Mouse (Mus musculus) hindbrain, embryonic 12.5 days (tissue): Measurements from ENCODE around the gene Sox30. TPM values are rescaled to one million over a fixed set of nuclear protein-coding genes. Genes with fewer than 3 reads are reported as not detected.

Source experiments
- ATAC-seq: fragments of 200-750 bp; cut with Nextera tagmentation; 2 replicates; pipeline ENCODE4 v1.8.0; 2017; ENCODE audit warnings: moderate TSS enrichment; ENCODE audit not compliant: low FRiP score
- H3K27ac ChIP-seq: fragments of 300-500 bp; sonication (generic); 2 replicates; pipeline ENCODE4 v1.5.1; 2016; ENCODE audit warnings: mild to moderate bottlenecking
- H3K27me3 ChIP-seq: fragments of 300-500 bp; sonication (generic); 2 replicates; pipeline ENCODE4 v1.6.1; 2016; ENCODE audit warnings: mild to moderate bottlenecking
- H3K36me3 ChIP-seq: fragments of 300-500 bp; sonication (generic); 2 replicates; pipeline ENCODE4 v1.6.1; 2016; ENCODE audit warnings: mild to moderate bottlenecking
- H3K4me1 ChIP-seq: fragments of 300-500 bp; sonication (generic); 2 replicates; pipeline ENCODE4 v1.6.1; 2016
- H3K4me2 ChIP-seq: fragments of 300-500 bp; sonication (generic); replicated peaks from 2 replicates; pipeline ENCODE4 v1.6.1; 2016; ENCODE audit warnings: mild to moderate bottlenecking
- H3K4me3 ChIP-seq: fragments of 300-500 bp; sonication (generic); 2 replicates; pipeline ENCODE4 v1.5.1; 2016; ENCODE audit warnings: mild to moderate bottlenecking
- H3K9ac ChIP-seq: fragments of 300-500 bp; sonication (generic); 2 replicates; pipeline ENCODE4 v1.6.1; 2016; ENCODE audit warnings: mild to moderate bottlenecking, moderate library complexity
- H3K9me3 ChIP-seq: fragments of 300-500 bp; sonication (generic); replicated peaks from 2 replicates; pipeline ENCODE4 v1.6.1; 2016; ENCODE audit warnings: mild to moderate bottlenecking
- WGBS: fragments of 180-500 bp; shearing (Covaris S2); methylation state at CpG from one replicate; pipeline ENCODE4 v1.1.7; 2016; 5-methylcytosine and 5-hydroxymethylcytosine counted together
- polyA plus RNA-seq: library from polyadenylated mRNA; unstranded; fragments of >200 nt; fragmentation: Nextera tagmentation; extraction: Ambion mirVana; gene quantifications from 2 replicates; pipeline ENCODE4 v1.2.1, GENCODE M21; 2016

Sox30 gene
- polyA plus RNA-seq, 1 experiment from 2014 or later: 0.25 TPM

DNA sequence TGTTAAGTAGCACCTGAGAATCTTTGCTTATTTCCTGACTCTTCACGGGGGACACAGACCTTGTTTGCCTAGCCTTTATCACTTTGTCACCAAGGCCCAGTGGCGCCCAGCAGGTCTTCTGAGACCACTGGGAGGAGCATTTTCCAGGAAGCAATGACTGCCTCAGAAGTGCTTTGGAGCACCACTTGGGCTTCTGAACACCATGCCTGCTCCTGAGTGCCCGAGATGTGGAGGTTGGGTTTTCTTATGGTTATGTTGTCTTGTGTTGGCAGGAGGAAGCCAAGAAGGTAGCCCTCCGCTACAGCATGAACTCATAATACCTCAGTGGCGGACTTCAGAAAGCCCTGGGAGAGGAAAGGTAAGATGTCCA lies 80.5 kb downstream of the Sox30 start:
- 86% methylated on average over 5 of the region's 5 CpGs for WGBS
- Histone ChIP-seq H3K9me3 (no peaks in the 10 kb centered on the region), H3K36me3 (peaks cover 7% of the 10 kb centered on the region; the same call in 1 of the 2 replicates), H3K4me2 (no peak overlapping the region), H3K4me3 (no peak overlapping the region), H3K27ac (no peak overlapping the region), H3K27me3 (no peaks in the 10 kb centered on the region), H3K9ac (no peak overlapping the region), H3K4me1 (peaks cover 20% of the 10 kb centered on the region)
- no peak for ATAC-seq

DNA sequence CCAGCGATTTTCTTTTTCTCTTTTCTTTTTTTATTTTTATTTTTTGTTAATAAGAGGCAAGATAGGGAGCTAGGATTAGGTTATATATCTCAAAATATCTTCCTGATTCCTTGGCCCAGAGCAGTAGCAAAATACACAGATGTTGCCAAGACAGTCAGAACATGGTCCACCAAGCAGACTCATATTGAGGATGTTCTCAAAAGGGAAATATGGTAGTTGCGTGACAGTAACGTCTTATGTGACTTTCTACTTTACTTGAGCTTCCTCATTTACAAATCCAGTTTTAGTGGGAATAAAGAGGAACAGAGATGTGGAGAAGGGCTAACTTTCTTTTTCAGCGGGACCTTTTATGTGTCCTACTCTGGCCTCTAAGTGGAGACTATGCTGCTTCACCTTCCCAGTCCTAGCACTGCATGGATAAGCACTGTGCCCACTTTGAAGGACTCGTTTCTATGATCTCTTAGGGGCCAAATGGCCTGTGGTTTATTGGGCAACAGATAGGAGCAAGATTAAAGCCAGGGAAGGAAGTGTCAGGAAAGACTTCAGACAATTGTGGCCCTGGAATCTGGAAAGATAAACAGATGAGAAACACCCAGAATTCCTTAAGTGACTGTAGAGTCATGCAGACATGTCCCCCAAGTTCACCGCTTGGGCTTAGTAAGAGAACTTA lies 81.8 kb downstream of the Sox30 start:
- ATAC-seq: no peak
- peaks cover 14% of the 10 kb centered on the region for H3K4me1 ChIP-seq
- no peaks in the 10 kb centered on the region for H3K27me3 ChIP-seq
- no peaks in the 10 kb centered on the region for H3K9me3 ChIP-seq
- WGBS: 84% methylated on average over 6 of the region's 6 CpGs
- peaks cover 7% of the 10 kb centered on the region; the same call in 1 of the 2 replicates for H3K36me3 ChIP-seq
- no peak overlapping the region for H3K4me2 ChIP-seq
- no peak overlapping the region for H3K4me3 ChIP-seq
- no peak overlapping the region for H3K9ac ChIP-seq
- H3K27ac ChIP-seq: no peak overlapping the region

DNA sequence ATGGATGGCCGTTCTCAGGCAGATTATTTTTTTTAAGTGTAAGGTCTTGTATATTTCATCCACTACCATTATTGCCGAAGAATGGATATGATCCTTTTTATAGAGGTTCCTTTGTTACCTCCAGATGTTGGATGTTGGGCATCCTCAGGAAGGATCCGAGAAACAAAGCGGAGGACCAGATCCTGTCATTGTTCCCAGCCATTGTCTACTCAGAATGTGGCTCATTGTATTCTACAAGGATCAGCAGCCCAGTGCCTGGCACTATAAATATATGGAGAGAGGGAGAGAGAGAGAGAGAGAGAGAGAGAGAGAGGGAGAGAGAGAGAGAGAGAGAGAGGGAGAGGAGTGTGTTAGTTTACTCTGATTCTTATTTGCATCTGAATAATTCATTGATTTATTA lies 82.5 kb downstream of the Sox30 start:
- Histone ChIP-seq H3K9me3 (no peaks in the 10 kb centered on the region), H3K36me3 (peaks cover 7% of the 10 kb centered on the region; the same call in 1 of the 2 replicates), H3K9ac (no peak overlapping the region), H3K4me1 (peaks cover 8% of the 10 kb centered on the region), H3K4me2 (no peak overlapping the region), H3K27ac (no peak overlapping the region), H3K4me3 (no peak overlapping the region), H3K27me3 (no peaks in the 10 kb centered on the region)
- ATAC-seq: no peak
- WGBS: 60% methylated on average over 4 of the region's 4 CpGs

DNA sequence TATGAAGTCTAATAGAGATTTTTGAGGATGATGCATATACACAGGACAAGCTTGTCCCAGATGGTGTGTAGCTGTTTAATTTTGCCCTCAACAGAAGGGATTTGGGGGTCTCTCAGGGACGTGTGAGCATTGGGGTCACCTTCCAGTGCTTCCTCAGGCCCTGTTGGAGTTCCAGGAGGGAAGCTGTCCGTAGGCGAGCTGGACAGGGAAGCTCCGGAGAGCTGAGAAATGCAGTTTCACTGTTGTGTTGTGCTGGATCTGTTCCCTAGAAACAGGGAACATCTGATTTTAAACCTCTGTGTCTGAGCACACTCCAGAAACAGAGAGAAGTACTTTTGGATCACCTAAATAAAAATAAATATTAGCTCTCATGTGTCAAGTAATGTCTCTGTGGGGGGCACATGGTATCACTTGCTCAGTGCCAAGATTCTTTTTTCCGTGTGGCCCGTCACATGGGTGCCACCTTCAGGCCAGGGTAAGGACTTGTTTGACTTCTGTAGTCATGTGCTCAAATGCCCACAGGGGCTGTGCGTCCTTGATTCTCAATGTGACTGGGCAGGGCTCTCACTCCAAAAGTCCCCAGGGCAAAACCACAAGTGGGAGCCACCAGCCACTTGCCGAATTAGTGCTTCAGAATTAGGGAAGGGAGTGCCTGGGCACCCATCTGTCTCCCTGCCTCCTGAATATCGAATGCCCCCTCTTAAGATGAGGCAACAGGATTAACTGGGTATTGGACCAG lies 83.1 kb downstream of the Sox30 start:
- Histone ChIP-seq H3K4me3 (no peak overlapping the region), H3K27ac (no peak overlapping the region), H3K9me3 (no peaks in the 10 kb centered on the region), H3K4me2 (no peak overlapping the region), H3K27me3 (no peaks in the 10 kb centered on the region), H3K4me1 (peaks cover 8% of the 10 kb centered on the region), H3K9ac (no peak overlapping the region), H3K36me3 (peaks cover 7% of the 10 kb centered on the region; the same call in 1 of the 2 replicates)
- ATAC-seq: no peak
- 60% methylated on average over 9 of the region's 9 CpGs for WGBS

DNA sequence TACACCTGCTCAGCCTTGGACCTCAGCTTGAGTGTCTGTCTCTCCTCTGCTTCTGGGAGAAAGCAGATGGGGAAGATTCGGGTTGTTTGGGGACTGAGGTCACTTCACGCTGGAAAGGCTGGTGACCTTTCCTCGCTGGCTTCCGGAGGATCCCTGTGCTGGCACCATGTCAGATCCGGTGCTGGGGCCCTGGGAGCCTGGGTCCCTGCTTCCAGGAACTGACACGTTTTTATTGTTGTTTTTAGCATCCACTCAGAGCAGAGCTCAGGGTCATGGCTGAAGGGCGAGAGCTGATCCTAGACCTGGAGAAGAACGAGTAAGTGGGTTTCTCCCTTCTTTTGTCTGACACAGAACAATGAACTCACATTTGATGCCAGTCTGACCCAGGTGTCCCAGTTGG lies 84.7 kb downstream of the Sox30 start:
- no peak overlapping the region for H3K9ac ChIP-seq
- 72% methylated on average over 8 of the region's 8 CpGs for WGBS
- no peak overlapping the region for H3K4me3 ChIP-seq
- ATAC-seq: 0 out of 2 replicates have a peak, but pooled peaks have one; percentile 6
- H3K9me3 ChIP-seq: no peaks in the 10 kb centered on the region
- no peak overlapping the region for H3K4me2 ChIP-seq
- peaks cover 7% of the 10 kb centered on the region; the same call in 1 of the 2 replicates for H3K36me3 ChIP-seq
- H3K4me1 ChIP-seq: peaks cover 20% of the 10 kb centered on the region
- no peaks in the 10 kb centered on the region for H3K27me3 ChIP-seq
- H3K27ac ChIP-seq: no peak overlapping the region

DNA sequence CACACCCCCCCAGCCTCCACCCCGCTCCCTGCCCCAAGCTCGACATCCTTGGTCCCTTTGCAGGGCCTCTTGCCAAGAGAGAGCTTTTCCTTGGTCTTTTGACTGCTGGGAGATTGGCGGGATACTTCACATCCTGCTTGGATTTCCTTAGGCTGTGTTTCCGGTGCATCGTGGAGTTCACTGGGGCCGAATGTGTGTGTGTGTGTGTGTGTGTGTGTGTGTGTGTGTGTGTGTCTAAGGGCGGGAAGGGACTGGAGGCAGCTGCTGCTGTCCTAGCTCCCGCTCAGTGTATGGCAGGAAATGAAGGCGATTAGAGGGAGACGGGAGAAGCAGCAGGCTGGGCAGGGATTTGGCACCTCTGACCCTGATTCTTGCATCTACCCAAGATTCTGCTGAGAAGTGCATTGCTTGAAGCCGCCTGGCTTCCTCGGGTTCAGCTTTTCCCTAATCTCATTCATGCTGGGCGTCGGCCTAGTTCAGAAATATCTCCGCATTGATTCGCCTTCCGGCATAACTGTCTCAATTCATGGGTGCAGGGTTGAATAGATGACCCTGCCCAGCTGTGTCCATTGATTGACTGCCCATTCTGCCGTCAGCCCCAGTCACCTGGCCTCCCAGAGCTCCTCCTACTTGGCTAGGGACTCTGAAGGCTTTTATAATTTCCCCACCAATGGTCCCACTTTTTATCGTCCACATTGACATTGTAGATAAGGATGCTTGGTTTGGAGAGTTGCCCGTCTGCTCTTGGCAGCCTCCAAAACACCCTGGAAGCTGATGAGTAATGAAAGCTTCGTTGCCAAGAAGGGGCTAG lies 85.3 kb downstream of the Sox30 start:
- Histone ChIP-seq H3K4me1 (peaks cover 24% of the 10 kb centered on the region), H3K27ac (no peak overlapping the region), H3K9ac (no peak overlapping the region), H3K4me3 (no peak overlapping the region), H3K9me3 (no peaks in the 10 kb centered on the region), H3K4me2 (no peak overlapping the region), H3K27me3 (no peaks in the 10 kb centered on the region), H3K36me3 (peaks cover 7% of the 10 kb centered on the region; the same call in 1 of the 2 replicates)
- WGBS: 58% methylated on average over 21 of the region's 21 CpGs
- ATAC-seq: 0 out of 2 replicates have a peak, but pooled peaks have one; percentile 44

Other genes starting within 250 kb of the Sox30 start
- 82.3 and 92.2 TPM in 2 replicates for gene Clint1, start 128.3 kb upstream of the Sox30 start, polyA plus RNA-seq
- gene Lsm11, start 35.4 kb upstream of the Sox30 start, polyA plus RNA-seq: 16.9 and 17.3 TPM in 2 replicates
- 11.9 and 14.7 TPM in 2 replicates for gene Thg1l, start 24.8 kb upstream of the Sox30 start, polyA plus RNA-seq
- gene Gm12166, start 72.0 kb downstream of the Sox30 start, polyA plus RNA-seq: 2.7 and 5.6 TPM in 2 replicates
- gene Adam19, start 75.7 kb downstream of the Sox30 start, polyA plus RNA-seq: 17.3 and 18.4 TPM in 2 replicates
- 0.72 and 0.90 TPM in 2 replicates for gene Nipal4, start 186.2 kb downstream of the Sox30 start, polyA plus RNA-seq